Mouse (Mus musculus) cerebral cortex, adult 2 months (tissue): ENCODE measurements around the gene Mb.

Source experiments
- WGBS: fragments of 180-500 bp; shearing (Covaris S2); methylation state at CpG from one replicate; pipeline ENCODE4 v1.1.7; 2018; 5-methylcytosine and 5-hydroxymethylcytosine counted together

Gene Mb

DNA sequence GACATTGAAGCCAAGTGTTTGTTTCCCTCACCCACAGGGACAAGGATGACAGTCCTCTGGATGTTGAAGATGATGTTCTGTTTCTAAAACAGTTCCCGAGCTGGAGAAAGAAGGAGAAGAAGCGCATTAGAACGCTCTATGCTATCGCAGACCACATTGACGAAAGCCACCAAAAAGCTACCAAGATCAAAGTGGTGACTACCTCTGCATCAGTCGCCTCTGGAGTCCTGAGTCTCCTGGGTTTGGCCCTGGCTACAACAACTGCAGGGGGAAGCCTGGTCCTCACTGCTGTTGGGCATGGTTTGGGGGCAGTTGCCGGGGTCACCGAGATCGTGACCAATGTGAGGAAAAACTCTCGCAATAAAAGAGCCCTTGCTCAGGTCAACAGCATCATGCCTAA lies at the start of gene Mb:
Mb (minus strand) TSS at position 101 of the 400 bp plus-strand sequence.
- 95% methylated on average over 10 of the region's 10 CpGs for WGBS

DNA sequence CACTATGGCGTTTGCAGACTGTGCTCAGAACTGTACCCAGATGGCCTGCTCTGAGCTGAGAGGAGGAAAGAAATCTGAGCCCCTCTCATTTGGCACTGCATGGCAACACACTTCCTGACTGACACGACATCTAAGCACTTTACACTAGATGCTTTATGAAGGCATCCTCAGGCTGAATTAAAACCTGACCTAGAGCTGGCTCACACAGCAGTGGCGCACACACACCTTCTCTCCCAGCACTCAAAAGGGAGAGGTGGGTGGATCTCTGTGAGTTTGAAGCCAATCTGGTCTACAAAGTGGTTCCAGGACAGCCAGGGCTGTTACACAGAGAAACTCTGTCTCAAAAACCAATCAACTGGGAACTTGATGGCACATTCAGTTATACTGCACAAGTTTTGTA lies 49.3 kb upstream of the Mb start:
- WGBS: 30% methylated on average over 3 of the region's 3 CpGs

DNA sequence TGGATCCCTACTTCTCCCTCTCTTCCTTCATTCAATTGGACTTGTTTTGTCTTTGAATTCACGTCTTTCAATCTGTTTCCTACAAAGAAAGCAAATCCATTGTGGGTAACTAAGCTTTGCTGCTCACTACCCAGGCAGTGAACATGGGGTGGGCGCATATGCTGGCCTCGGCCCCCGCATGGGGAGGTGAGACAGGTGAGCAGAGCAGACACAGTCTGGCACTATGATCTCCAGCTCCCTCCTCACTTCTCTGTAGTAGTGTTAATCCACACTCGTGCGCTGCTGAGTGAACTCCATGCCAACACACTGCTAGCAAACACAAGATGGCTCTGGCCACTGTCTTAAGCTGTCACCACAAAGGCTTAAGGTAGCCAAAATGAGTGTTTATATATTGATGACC lies 46.9 kb upstream of the Mb start:
- WGBS: 66% methylated on average over 6 of the region's 6 CpGs

DNA sequence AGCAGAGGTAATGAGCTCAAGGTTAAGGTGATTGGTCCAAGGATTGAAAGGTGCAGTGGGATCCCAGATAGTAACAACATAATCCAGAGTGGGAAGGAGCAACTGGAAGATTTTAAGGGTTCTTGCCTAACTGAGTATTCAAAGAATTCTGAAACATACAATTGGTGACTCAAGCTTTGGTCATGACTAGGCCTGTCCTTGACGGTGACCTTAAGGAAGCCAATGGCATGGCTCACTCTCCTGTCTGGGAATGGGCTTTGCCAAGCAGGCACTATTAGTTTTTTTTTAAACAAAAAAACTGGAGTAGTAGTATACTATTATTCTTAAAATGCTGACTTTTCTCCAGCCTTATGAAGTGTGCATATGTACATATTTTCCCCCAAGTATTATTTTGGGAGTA lies 44.7 kb upstream of the Mb start:
- WGBS: 89% methylated on average over 1 of the region's 1 CpGs

DNA sequence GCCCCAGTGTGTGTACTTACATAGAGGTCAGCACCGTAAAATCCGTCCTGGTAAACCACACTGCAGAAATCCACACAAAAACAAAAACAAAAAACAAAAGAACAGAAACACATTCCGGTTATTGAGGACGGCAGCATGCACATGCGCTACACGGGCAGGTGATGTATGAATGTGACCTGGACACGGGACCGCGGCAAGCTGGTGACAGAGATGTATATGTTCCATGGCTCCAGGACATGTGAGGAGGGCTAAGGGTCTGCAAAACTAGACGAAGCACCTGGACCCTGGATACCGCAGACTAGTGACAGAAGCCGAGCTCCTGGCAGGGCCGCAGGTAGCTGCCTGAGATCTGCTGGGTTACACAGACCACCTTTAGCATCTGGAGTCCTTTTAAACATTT lies 44.0 kb upstream of the Mb start:
- WGBS: 94% methylated on average over 13 of the region's 13 CpGs

DNA sequence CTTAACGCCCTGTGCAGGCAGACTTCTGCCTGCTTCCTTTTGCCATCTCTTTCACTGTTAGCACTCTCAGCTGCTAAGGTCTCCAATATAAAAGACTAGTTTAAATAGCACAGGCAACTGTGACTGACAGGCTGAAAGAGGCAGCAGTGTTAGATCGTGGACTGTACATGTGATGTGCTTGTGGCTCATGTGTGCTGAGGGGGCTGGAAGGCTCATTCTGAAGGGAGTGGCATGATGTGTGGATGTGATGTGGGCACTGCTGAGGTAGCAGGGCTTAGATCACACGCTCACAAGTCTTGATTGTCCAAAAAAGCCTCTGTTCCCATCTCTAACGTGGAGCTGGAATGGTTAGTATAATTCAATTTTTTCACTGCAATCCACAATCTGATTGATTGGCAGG lies 40.9 kb upstream of the Mb start:
- 43% methylated on average over 4 of the region's 4 CpGs for WGBS

DNA sequence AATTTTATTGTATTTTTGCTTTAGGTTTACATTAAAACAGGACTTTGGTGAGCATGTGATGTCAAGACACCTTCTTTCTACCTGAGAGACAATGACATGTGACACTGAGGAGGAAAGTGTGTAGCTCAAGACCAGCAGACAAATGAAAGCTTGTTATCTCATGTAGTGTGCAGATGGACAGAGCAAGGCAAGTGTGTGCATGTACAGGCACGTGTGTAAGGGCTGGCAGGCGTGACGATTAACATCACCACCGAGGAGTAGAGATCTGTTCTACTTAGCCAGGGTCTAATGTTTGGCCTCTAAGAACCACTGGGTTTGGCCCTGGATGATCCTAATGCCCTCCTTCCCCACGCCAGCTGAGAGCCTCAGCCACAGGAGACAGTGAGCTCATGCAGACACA lies 40.1 kb upstream of the Mb start:
- 74% methylated on average over 5 of the region's 5 CpGs for WGBS

DNA sequence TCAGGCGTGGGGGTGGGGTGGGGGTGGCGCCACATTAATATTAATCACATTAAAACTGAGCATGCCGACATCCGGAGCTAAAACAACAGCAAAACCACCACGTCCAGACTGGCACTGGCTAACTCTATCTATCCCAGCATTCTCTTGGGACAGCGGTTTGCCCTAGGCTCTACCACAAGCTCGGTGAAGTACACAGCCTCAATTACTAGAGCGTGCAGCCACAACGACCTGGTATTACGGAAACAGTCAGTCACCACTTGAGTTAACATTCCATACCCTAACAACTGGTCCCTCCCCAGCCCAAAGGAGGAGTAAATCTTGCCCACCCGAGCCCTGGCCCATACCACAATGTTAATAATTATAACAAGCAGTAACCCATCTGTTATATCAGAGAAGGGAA lies 38.8 kb upstream of the Mb start:
- 70% methylated on average over 11 of the region's 11 CpGs for WGBS

DNA sequence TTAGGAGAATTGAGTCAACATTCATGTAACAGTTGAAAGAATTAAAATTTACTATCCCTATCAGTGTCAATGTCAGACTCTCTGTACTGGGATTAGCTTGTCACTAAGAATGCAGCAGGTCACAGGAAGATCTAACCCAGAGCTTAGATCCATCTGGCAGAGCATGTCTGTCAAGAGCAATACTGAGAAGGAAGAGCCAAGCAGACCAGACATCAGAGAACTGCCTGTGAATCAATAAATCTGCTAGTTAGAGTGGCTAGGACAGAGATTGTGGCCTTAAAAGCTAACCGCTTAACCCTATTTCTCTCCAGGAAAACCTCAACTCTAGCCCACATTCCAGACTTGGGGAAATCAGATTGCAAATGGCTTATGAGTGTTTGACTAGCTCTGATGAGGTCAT lies 36.0 kb upstream of the Mb start:
- 100% methylated on average over 1 of the region's 1 CpGs for WGBS

DNA sequence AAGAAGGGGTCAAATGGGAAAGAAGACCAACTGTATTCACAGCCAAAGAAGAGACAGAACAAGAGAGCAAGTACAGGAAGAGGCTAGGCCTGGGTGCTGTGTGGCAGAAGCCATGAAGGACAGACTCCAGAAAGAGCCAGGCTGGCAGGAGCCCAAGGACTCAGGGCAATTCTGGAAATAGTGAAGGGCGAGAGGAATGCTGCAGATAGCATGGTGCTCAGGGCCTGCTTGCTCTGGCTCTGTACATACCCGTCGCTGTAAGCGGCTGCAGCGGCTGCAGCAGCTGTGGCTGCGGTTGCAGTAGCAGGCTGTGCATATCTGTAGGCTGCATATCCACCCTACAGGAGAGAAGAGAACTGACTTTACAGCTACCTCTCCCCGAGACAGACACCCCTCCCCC lies 35.3 kb upstream of the Mb start:
- 76% methylated on average over 7 of the region's 7 CpGs for WGBS

DNA sequence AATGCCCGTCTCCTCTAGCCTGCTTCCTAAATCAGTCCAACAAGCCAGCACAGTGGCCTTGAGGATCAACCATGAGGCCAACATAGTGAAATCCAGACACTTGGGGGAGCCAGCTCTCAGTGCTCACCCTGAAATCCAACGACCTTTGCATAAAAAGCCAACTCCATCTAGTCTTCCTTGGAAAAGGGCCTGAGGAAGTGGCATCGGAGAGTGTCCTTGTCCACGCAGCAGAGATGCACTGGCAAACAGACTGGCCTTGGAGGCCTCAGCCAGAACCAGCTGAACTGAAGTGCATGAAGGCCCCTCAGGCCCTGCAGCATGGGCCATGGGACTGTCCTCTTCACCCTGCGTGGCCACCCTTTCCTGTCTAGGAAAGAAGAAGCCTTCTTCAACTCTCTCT lies 31.0 kb upstream of the Mb start:
- 70% methylated on average over 5 of the region's 5 CpGs for WGBS

DNA sequence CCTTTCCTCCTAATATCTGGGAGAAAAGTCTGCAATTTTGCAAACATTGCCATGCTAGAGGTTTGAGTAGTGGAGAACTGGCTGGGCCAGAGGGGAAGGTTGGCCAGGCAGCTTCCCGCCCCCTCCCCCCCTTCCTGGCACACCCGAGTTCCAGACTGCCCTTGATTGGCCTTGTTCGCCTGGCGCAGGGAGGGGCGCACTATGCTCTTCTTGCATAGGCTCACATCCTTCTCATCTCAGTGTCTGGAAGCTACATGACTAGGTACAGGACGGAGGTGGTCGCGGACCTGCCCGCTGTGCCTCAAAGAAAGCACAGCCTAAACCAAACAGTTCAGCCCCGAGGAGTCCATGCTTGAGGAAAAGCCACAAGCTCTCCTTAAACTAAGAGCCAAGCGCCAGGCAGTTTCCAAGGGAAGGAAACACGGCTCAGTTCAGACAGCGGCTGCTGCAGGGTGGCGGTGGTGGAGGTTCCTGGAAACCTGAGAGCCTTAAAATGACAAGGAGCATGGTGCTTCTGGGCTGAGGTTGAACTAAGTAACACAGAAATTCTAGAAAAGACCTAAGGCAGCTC lies 30.3 kb upstream of the Mb start:
- WGBS: 56% methylated on average over 14 of the region's 14 CpGs

DNA sequence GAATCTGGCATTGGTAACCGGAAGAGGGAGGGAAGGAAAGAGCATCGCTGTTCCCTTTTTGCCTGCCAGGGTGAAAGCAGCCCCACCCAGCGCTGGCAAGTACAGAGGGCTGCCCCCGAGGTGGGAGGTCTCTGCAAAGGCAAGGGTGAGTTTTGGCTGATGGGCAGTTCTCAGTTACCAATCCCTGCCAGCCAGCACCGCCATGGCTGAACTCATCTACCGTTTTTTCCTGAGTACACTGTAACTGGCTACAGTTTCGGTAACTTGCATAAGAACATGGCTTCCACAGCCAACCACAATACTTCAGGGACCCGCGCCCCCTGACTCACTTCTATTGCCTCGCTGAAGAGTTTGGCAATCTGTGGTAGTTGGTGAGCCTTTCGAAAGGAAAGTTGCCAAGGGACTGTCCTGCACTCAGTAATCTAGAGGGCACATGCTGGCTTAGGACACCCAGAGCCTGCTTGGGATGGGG lies 29.5 kb upstream of the Mb start:
- WGBS: 44% methylated on average over 11 of the region's 11 CpGs

DNA sequence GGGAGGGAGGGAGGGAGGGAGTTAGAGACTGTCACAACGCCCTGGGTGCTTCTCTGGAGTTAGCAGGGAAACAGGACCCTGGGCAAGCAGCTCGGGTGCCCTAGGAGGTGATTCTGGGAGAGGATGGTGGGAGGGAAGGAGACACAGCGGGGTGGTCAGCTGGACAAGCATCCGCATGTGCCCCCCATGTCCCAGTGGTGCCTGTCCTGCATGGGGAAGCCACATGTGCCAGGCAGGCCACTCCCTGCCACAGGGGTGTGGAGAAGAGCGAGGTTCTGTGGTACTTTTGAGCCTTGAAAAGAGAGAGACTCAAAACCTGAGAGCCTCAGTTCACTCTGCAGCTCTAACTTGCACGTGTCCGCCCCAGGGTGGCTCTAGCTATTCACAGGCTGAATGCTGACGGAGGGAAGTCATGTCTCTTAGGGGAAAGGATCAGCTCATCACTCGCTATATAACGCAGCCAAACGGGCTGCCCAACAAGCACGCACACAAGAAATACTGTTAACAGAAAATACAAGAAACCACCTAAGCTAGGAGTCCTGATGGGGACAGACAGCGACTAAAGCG lies 28.9 kb upstream of the Mb start:
- 54% methylated on average over 14 of the region's 14 CpGs for WGBS

DNA sequence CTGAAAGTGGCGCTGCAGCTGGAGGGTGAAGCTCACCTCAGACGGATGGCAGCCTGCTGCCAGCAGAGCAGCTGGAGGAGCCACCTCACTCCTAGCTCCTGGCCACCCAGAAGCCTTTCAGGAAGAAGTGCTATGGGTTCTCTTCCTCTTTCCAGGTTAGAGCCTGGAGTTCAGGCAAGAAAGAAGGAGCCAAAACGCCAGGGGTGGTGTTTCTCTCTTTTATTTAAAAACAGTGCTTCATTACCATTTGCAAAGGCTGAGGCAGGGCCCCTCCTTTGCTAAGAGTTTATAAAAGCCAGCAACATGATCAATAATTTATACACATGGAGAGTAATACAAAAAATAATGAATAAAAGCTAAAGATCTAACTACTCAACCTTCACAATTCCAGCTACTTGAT lies 28.3 kb upstream of the Mb start:
- 59% methylated on average over 3 of the region's 3 CpGs for WGBS

DNA sequence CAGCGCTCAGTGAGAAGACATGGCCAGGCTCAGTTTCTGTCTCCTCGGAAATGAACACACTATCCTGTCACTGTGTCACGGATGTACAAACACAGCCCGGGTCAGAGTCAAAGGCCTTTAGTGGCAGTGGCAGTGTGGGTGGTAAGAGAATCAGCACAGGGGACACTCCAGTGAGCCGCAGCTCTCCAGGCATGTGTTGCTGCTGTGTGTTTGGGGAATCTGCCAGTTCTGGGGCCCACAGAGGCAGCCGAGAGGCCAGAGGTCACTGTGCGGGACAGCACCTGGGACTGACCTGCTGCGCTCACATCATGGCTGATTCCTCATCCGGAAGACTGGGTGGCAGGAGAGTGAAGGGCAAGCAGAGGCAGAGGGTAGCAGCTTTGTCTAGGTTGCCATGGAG lies 27.4 kb upstream of the Mb start:
- 79% methylated on average over 9 of the region's 9 CpGs for WGBS

DNA sequence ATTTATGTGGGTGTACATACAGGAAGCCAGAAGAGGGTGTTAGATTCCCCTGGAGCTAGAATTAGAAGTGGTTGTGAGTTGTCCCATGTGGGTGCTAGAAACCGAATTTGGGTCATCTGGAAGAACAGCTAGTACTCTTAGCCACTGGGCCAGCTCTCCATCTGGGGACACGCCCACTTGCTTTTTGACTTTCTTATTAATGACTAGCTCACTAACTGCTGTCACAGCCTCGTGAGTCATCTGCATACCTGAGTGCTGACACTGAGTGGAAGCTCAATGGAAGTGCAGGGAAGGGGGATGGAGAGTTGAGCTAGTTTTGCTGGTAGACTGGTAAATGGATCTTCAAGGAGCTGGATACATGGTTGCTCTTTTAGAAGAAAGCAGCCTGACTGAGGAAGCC lies 26.1 kb upstream of the Mb start:
- WGBS: 61% methylated on average over 3 of the region's 3 CpGs

DNA sequence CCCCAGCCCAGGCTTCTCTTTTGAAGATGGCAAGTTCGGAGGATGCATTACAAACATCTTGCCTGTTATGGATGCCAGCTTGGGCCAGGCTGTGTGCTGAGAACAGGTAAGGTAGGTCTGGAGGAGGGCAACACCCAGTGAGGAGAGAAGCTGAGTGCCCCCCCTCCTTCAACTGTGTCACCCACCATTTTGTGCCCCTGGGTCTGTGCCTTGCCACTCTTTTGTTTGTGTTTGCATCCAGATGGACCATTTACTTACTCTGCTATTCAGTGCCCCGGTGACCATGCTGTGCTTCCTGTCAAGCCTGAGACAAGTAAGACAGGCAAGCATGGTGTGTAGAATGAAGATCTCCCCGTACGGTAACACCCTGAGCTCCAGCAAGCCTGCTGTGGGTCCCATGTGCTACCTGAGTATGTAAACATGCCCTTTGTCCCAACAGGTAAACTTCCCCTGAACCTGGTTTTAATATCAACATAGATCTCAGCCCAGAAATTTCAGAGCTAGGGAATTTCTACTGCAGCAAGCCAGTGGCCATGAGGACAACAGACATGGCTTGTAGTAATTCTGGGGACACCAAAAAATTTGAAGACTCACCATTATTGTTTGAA lies 22.2 kb upstream of the Mb start:
- 52% methylated on average over 4 of the region's 4 CpGs for WGBS

DNA sequence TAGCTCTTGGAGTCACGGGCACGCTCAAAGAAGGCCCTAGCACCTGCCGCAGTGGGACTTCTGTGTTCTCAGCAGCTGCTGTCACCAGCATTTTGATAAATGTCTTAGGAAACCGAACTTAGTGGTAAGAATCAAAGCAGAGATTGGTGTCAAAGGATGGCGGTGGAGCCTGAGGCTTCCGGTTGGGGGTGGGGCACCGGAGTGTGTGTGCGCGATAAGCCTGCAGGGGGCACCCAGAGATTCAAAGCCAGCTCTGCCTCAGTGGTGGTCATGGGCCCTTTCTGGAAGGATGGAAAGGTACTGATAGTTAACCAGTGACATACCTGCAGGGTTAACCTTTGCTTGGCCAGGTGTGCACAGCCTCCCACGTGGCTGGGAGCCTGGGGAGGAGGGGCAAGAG lies 21.0 kb upstream of the Mb start:
- 19% methylated on average over 10 of the region's 10 CpGs for WGBS

DNA sequence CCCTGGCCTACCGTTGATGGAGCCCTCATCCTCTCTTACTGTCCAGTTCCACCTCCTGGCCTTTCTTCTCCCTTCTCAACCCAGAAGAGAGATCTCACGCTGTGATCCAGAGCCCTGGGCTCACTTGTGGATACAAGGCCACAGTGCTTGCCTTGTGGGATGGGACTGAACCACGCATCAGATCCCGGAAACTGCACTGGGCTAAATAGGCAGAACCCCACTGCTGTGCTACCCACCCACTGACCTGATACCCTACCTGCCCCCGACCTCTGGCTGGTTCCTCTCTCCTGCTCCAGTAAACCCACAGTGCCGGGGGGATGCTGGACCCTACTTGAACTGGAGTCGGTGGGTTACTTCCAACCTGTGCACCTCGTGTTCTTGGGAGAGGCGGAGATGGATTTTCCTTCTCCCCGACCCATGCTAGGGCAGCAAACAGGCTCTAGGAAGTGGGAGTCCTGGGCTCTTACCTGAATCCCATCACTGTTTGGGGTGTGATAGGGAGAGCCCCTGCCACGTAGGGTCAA lies 20.3 kb upstream of the Mb start:
- WGBS: 88% methylated on average over 11 of the region's 11 CpGs

DNA sequence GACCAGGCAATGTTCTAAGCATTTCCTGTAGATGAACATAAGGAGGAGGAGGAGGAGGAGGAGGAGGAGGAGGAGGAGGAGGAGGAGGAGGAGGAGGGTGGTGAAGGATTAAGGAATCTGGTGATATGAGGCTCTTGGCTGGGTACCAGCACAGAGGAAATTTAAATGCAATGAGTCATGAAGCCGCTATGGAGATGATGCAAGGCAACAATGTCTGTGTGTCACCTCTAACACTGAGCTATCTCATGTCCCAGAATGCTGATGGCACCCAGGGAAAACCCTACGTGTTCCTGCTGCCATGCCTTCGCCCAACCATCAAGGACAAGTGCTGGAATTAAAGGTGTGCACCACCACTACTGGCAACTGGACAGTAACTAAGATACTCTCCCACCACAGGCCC lies 18.5 kb upstream of the Mb start:
- 51% methylated on average over 3 of the region's 3 CpGs for WGBS

DNA sequence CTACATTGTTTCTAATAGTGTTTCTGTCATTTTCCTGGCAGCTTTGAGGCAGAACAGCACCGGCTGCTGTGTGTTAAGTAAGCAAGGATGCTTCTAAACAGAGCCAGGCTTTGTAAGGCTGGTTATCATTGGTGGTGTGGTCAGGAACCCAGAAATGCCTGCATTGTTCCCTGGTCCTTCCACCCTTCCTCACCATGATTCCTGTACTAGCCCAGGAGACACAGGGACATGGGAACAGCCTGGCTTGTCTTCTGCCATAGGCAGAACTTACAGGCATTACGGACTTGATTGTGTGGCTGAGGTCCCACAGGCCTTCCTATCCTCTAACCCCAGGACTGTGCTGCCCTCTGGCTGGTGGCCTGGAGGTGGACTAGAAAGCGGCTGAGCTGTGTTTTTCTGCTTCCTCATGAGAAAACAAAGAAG lies 18.0 kb upstream of the Mb start:
- 29% methylated on average over 3 of the region's 3 CpGs for WGBS

DNA sequence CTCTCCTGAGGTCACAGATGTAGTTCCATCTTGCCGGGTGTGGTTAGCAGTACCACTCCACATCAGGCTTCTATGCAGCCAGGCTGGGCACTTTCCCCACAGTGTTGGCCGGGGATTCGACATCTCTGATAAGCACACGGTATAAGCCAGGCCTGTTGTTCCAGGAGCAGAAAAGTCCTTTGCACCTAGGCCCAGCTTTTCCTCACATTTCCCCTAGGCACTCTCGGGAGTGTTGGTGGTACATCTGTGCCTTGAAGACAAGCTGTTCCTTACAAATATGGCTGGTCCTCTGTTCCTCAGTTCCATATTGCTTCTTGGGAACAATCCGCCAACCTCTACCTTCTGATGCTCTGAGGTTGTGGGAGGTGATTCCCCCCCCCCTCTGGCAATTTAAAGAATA lies 15.8 kb upstream of the Mb start:
- 57% methylated on average over 6 of the region's 6 CpGs for WGBS
